Mouse (Mus musculus): ENCODE results near the gene Galntl6. TPM values are rescaled to one million over a fixed set of nuclear protein-coding genes. Genes with fewer than 3 reads are reported as not detected.

The Galntl6 gene
- polyA plus RNA-seq, 1 experiment from 2014 or later = 1.5 TPM

- no peak overlapping the region for H3K27ac ChIP-seq
- H3K27me3 ChIP-seq = no peaks in the 10 kb centered on the region
- no peak overlapping the region for H3K4me3 ChIP-seq (replicated peaks)
- no peak overlapping the region for H3K4me2 ChIP-seq
- no peak for ATAC-seq (replicated peaks; ENCODE audit: low FRiP score)
- WGBS = 63% methylated on average over 4 of the region's 4 CpGs
- H3K9ac ChIP-seq = no peak overlapping the region
- H3K4me1 ChIP-seq = no peaks in the 10 kb centered on the region
- no peaks in the 10 kb centered on the region for H3K9me3 ChIP-seq (replicated peaks)
- no peaks in the 10 kb centered on the region for H3K36me3 ChIP-seq
These were observed 1105.4 kb downstream of the Galntl6 start for GRCm38 (mm10) chr8:57807060-57807459.

- WGBS = 83% methylated on average over 4 of the region's 4 CpGs
- Histone ChIP-seq H3K36me3 (no peaks in the 10 kb centered on the region), H3K4me2 (no peak overlapping the region), H3K27ac (no peak overlapping the region), H3K27me3 (no peaks in the 10 kb centered on the region), H3K4me3 (replicated peaks) (no peak overlapping the region), H3K4me1 (peaks cover under 1% of the 10 kb centered on the region; the same call in 1 of the 2 replicates), H3K9ac (no peak overlapping the region), H3K9me3 (replicated peaks) (no peaks in the 10 kb centered on the region)
- ATAC-seq (replicated peaks; ENCODE audit: low FRiP score) = no peak
These were observed 1107.3 kb downstream of the Galntl6 start for GRCm38 (mm10) chr8:57805094-57805493.

GRCm38 (mm10) chr8:57803821-57804220 is 1108.6 kb downstream of the Galntl6 start:
- Histone ChIP-seq H3K27me3 (no peaks in the 10 kb centered on the region), H3K4me3 (replicated peaks) (no peak overlapping the region), H3K4me2 (no peak overlapping the region), H3K27ac (no peak overlapping the region), H3K9me3 (replicated peaks) (no peaks in the 10 kb centered on the region), H3K4me1 (peaks cover 7% of the 10 kb centered on the region), H3K9ac (no peak overlapping the region), H3K36me3 (no peaks in the 10 kb centered on the region)
- WGBS = 79% methylated on average over 8 of the region's 8 CpGs
- ATAC-seq (replicated peaks; ENCODE audit: low FRiP score) = no peak

- ATAC-seq (replicated peaks; ENCODE audit: low FRiP score) = no peak
- Histone ChIP-seq H3K27ac (no peak overlapping the region), H3K9me3 (replicated peaks) (no peaks in the 10 kb centered on the region), H3K4me2 (no peak overlapping the region), H3K4me3 (replicated peaks) (no peak overlapping the region), H3K27me3 (no peaks in the 10 kb centered on the region), H3K9ac (no peak overlapping the region), H3K36me3 (no peaks in the 10 kb centered on the region), H3K4me1 (peaks cover 7% of the 10 kb centered on the region)
- 73% methylated on average over 4 of the region's 4 CpGs for WGBS
These were observed 1111.2 kb downstream of the Galntl6 start for GRCm38 (mm10) chr8:57801197-57801596.

GRCm38 (mm10) chr8:57800327-57800726 is 1112.1 kb downstream of the Galntl6 start:
- H3K4me2 ChIP-seq = peak overlapping the region; percentile 58
- peak; percentile 90 for ATAC-seq (replicated peaks; ENCODE audit: low FRiP score)
- no peaks in the 10 kb centered on the region for H3K27me3 ChIP-seq
- peak overlapping the region; percentile 37 for H3K4me3 ChIP-seq (replicated peaks)
- 0 out of 2 replicates have a peak overlapping the region, but pooled peaks have one; percentile 23 for H3K9ac ChIP-seq
- no peaks in the 10 kb centered on the region for H3K9me3 ChIP-seq (replicated peaks)
- H3K27ac ChIP-seq = peak overlapping the region; percentile 85
- H3K4me1 ChIP-seq = peaks cover 7% of the 10 kb centered on the region
- 21% methylated on average over 4 of the region's 4 CpGs for WGBS
- H3K36me3 ChIP-seq = no peaks in the 10 kb centered on the region

GRCm38 (mm10) chr8:57799797-57800204 is 1112.6 kb downstream of the Galntl6 start:
- peak overlapping the region; percentile 85 for H3K27ac ChIP-seq
- no peaks in the 10 kb centered on the region for H3K36me3 ChIP-seq
- ATAC-seq (replicated peaks; ENCODE audit: low FRiP score) = peak; percentile 90
- H3K4me3 ChIP-seq (replicated peaks) = peak overlapping the region; percentile 37
- peak overlapping the region; percentile 58 for H3K4me2 ChIP-seq
- no peaks in the 10 kb centered on the region for H3K9me3 ChIP-seq (replicated peaks)
- peaks cover 7% of the 10 kb centered on the region for H3K4me1 ChIP-seq
- WGBS = 10% methylated on average over 12 of the region's 12 CpGs
- H3K27me3 ChIP-seq = no peaks in the 10 kb centered on the region
- H3K9ac ChIP-seq = 0 out of 2 replicates have a peak overlapping the region, but pooled peaks have one; percentile 23

GRCm38 (mm10) chr8:57793455-57793854 is 1119.0 kb downstream of the Galntl6 start:
- H3K9me3 ChIP-seq (replicated peaks) = no peaks in the 10 kb centered on the region
- no peaks in the 10 kb centered on the region for H3K27me3 ChIP-seq
- no peaks in the 10 kb centered on the region for H3K36me3 ChIP-seq
- WGBS = 40% methylated on average over 4 of the region's 4 CpGs
- no peak overlapping the region for H3K9ac ChIP-seq
- no peak overlapping the region for H3K27ac ChIP-seq
- ATAC-seq (replicated peaks; ENCODE audit: low FRiP score) = no peak
- H3K4me1 ChIP-seq = peaks cover 6% of the 10 kb centered on the region
- H3K4me2 ChIP-seq = no peak overlapping the region
- no peak overlapping the region for H3K4me3 ChIP-seq (replicated peaks)

GRCm38 (mm10) chr8:57792246-57792645 is 1120.2 kb downstream of the Galntl6 start:
- Histone ChIP-seq H3K4me1 (peaks cover 6% of the 10 kb centered on the region), H3K27ac (no peak overlapping the region), H3K9ac (no peak overlapping the region), H3K36me3 (no peaks in the 10 kb centered on the region), H3K27me3 (no peaks in the 10 kb centered on the region), H3K4me2 (no peak overlapping the region), H3K9me3 (replicated peaks) (no peaks in the 10 kb centered on the region), H3K4me3 (replicated peaks) (no peak overlapping the region)
- ATAC-seq (replicated peaks; ENCODE audit: low FRiP score) = no peak
- WGBS = 80% methylated on average over 7 of the region's 7 CpGs

- peak; percentile 62 for ATAC-seq (replicated peaks; ENCODE audit: low FRiP score)
- 15% methylated on average over 5 of the region's 5 CpGs for WGBS
- Histone ChIP-seq H3K27ac (no peak overlapping the region), H3K4me3 (replicated peaks) (no peak overlapping the region), H3K9ac (no peak overlapping the region), H3K4me1 (peaks cover 6% of the 10 kb centered on the region), H3K36me3 (no peaks in the 10 kb centered on the region), H3K4me2 (no peak overlapping the region), H3K9me3 (replicated peaks) (no peaks in the 10 kb centered on the region), H3K27me3 (no peaks in the 10 kb centered on the region)
These were observed 1121.1 kb downstream of the Galntl6 start for GRCm38 (mm10) chr8:57791309-57791721.

GRCm38 (mm10) chr8:57779551-57779950 is 1132.9 kb downstream of the Galntl6 start:
- H3K9ac ChIP-seq = no peak overlapping the region
- 49% methylated on average over 7 of the region's 7 CpGs for WGBS
- peaks cover 25% of the 10 kb centered on the region for H3K4me1 ChIP-seq
- no peak overlapping the region for H3K4me2 ChIP-seq
- no peak overlapping the region for H3K4me3 ChIP-seq (replicated peaks)
- no peaks in the 10 kb centered on the region for H3K9me3 ChIP-seq (replicated peaks)
- no peaks in the 10 kb centered on the region for H3K36me3 ChIP-seq
- ATAC-seq (replicated peaks; ENCODE audit: low FRiP score) = no peak
- no peaks in the 10 kb centered on the region for H3K27me3 ChIP-seq
- H3K27ac ChIP-seq = no peak overlapping the region

- H3K4me2 ChIP-seq = peak overlapping the region; percentile 4; the same call in 1 of the 2 replicates
- no peaks in the 10 kb centered on the region for H3K9me3 ChIP-seq (replicated peaks)
- H3K9ac ChIP-seq = no peak overlapping the region
- ATAC-seq (replicated peaks; ENCODE audit: low FRiP score) = 0 out of 2 replicates have a peak, but pooled peaks have one; percentile 9
- 31% methylated on average over 7 of the region's 7 CpGs for WGBS
- no peak overlapping the region for H3K4me3 ChIP-seq (replicated peaks)
- no peaks in the 10 kb centered on the region for H3K36me3 ChIP-seq
- peaks cover 25% of the 10 kb centered on the region for H3K4me1 ChIP-seq
- 0 out of 2 replicates have a peak overlapping the region, but pooled peaks have one; percentile 56 for H3K27ac ChIP-seq
- no peaks in the 10 kb centered on the region for H3K27me3 ChIP-seq
These were observed 1134.3 kb downstream of the Galntl6 start for GRCm38 (mm10) chr8:57777988-57778721.

- no peak overlapping the region for H3K4me2 ChIP-seq
- peak; percentile 72 for ATAC-seq (replicated peaks; ENCODE audit: low FRiP score)
- H3K27ac ChIP-seq = peak overlapping the region; percentile 54
- 13% methylated on average over 7 of the region's 7 CpGs for WGBS
- H3K4me1 ChIP-seq = peaks cover 29% of the 10 kb centered on the region
- no peaks in the 10 kb centered on the region for H3K9me3 ChIP-seq (replicated peaks)
- H3K36me3 ChIP-seq = no peaks in the 10 kb centered on the region
- no peak overlapping the region for H3K9ac ChIP-seq
- no peaks in the 10 kb centered on the region for H3K27me3 ChIP-seq
- no peak overlapping the region for H3K4me3 ChIP-seq (replicated peaks)
These were observed 1135.7 kb downstream of the Galntl6 start for GRCm38 (mm10) chr8:57776723-57777122.

All from kidney, embryonic 15.5 days (tissue).